Mouse (Mus musculus) kidney, adult 2 months (tissue): ENCODE data around the gene Cd82.

Experiments
- CTCF ChIP-seq: fragments of 200-500 bp; conservative IDR thresholded peaks from 2 replicates; pipeline ENCODE4 v1.5.1; 2011; ENCODE audit warnings: low read depth, mild to moderate bottlenecking, control low read depth, low read length, moderate library complexity, mixed read lengths; ENCODE audit not compliant: insufficient read depth, insufficient read length
- POLR2A ChIP-seq: fragments of 200-500 bp; IDR thresholded peaks from one replicate; pipeline ENCODE4 v1.6.1; 2011; ENCODE audit warnings: low read depth, low read length, control low read depth

- TF ChIP-seq POLR2A: no peak
- TF ChIP-seq CTCF: no peak
Measured at GRCm38 (mm10) chr2:93493541-93493940, 30.6 kb upstream of the Cd82 start.
